Mouse (Mus musculus) liver, embryonic 14.5 days (tissue): ENCODE data around the gene Anxa5. TPM values are rescaled to one million over a fixed set of nuclear protein-coding genes. Genes with fewer than 3 reads are reported as not detected.

ENCODE experiments used
- ATAC-seq: fragments of 200-750 bp; cut with Nextera tagmentation; 2 replicates; pipeline ENCODE4 v1.8.0; 2017; ENCODE audit warnings: moderate number of reproducible peaks, mild to moderate bottlenecking, moderate library complexity; ENCODE audit not compliant: insufficient read depth
- DNase-seq, 3 experiments: peaks; one replicate each; pipeline ENCODE4 v3.0.0-alpha.2; 2012 to 2013; ENCODE audit warnings: low read depth in 3 of 3, low spot score in 3 of 3
- H3K27ac ChIP-seq: fragments of 300-500 bp; sonication (generic); 2 replicates; pipeline ENCODE4 v1.5.1; 2014; ENCODE audit warnings: moderate library complexity, mild to moderate bottlenecking, control low read depth, inconsistent platforms
- H3K27me3 ChIP-seq: fragments of 300-500 bp; sonication (generic); 2 replicates; pipeline ENCODE4 v1.6.1; 2014; ENCODE audit warnings: mild to moderate bottlenecking, low read length, moderate library complexity; ENCODE audit not compliant: control insufficient read depth, insufficient read depth
- H3K36me3 ChIP-seq: fragments of 300-500 bp; sonication (generic); replicated peaks from 2 replicates; pipeline ENCODE4 v1.6.1; 2014; ENCODE audit warnings: low read depth; ENCODE audit not compliant: control insufficient read depth, insufficient read depth
- H3K4me1 ChIP-seq, 2 experiments: fragments of 200-500 bp in 1 of 2; fragments of 300-500 bp in 1 of 2; sonication (generic) in 1 of 2; replicated peaks; 2 replicates each; pipeline ENCODE4 v1.6.1; 2012 to 2014; ENCODE audit warnings: antibody characterized with exemption in 1 of 2, inconsistent platforms in 1 of 2, low read length in 1 of 2; ENCODE audit not compliant: control insufficient read depth in 2 of 2, insufficient read depth in 2 of 2
- H3K4me2 ChIP-seq: fragments of 300-500 bp; sonication (generic); 2 replicates; pipeline ENCODE4 v1.6.1; 2014; ENCODE audit warnings: low read depth, mild to moderate bottlenecking, control low read depth, moderate library complexity
- H3K4me3 ChIP-seq, 2 experiments: fragments of 200-500 bp in 1 of 2; fragments of 300-500 bp in 1 of 2; sonication (generic) in 1 of 2; 2 replicates each; pipeline ENCODE4 v1.5.1; 2012 to 2014; ENCODE audit warnings: low read depth in 2 of 2, low read length in 2 of 2, mild to moderate bottlenecking in 2 of 2, control low read depth in 1 of 2, inconsistent platforms in 1 of 2, moderate library complexity in 1 of 2; ENCODE audit not compliant: insufficient read depth in 1 of 2
- H3K9ac ChIP-seq: fragments of 300-500 bp; sonication (generic); replicated peaks from 2 replicates; pipeline ENCODE4 v1.6.1; 2014; ENCODE audit warnings: mild to moderate bottlenecking, control low read depth, moderate library complexity
- H3K9me3 ChIP-seq: fragments of 300-500 bp; sonication (generic); 2 replicates; pipeline ENCODE4 v1.6.1; 2016; ENCODE audit warnings: low read length, mixed read lengths; ENCODE audit not compliant: control insufficient read depth
- CTCF ChIP-seq: IDR thresholded peaks from 2 replicates; pipeline ENCODE4 v1.5.1; 2016; ENCODE audit warnings: antibody characterized with exemption, low read depth, control low read depth
- EP300 ChIP-seq: IDR thresholded peaks from 2 replicates; pipeline ENCODE4 v1.6.1; 2016; ENCODE audit warnings: antibody characterized with exemption, low read depth
- WGBS: fragments of 180-500 bp; shearing (Covaris S2); extraction: QIAGEN DNeasy Blood & Tissue Kit; methylation state at CpG from one replicate; pipeline ENCODE4 v1.1.7; 2014; ENCODE audit not compliant: insufficient replicate concordance; 5-methylcytosine and 5-hydroxymethylcytosine counted together
- polyA plus RNA-seq, 2 experiments: library from polyadenylated mRNA; depleted of rRNA in 1 of 2; stranded (reverse) in 1 of 2; unstranded in 1 of 2; fragments of >200 nt; fragmentation: Nextera tagmentation in 1 of 2; extraction: Ambion mirVana in 1 of 2; gene quantifications; 2 replicates each; pipeline versions ENCODE4 v1.2.1 to v1.2.3; 2012 to 2014

Gene Anxa5
- polyA plus RNA-seq, 2 experiments, result 49.9 to 51.9 TPM

DNA sequence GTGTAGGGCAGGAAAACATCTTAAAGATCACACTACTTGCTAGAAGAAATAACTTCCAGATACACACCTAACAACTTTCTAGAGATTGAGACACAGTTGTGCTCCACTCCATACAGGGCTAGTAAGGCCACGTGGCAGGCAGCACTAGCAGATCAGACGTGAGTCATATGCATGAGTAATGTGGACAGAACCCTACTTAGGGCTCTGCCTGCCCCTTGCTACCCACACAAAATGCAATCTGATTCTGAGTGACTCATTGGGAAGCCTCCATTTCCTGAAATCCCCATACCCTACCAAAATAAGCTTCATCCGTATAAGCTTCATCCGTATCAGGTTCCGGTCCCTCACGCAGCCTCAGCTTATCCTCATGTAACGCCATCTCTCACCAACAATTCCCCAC lies 8.1 kb downstream of the Anxa5 start:
- H3K9me3 ChIP-seq, result no peaks in the 10 kb centered on the region
- H3K4me3 ChIP-seq, result no peak overlapping the region
- WGBS, result 66% methylated on average over 7 of the region's 7 CpGs
- DNase-seq (no peak), ATAC-seq (no peak)
- peaks cover 0 to 3% of the 10 kb centered on the region in 2 experiments; a peak in 1 of 4 replicates for H3K4me1 ChIP-seq
- H3K27me3 ChIP-seq, result no peaks in the 10 kb centered on the region
- no peaks in the 10 kb centered on the region for H3K36me3 ChIP-seq
- no peak for TF ChIP-seq EP300
- no peak for TF ChIP-seq CTCF
- no peak overlapping the region for H3K4me2 ChIP-seq
- no peak overlapping the region for H3K9ac ChIP-seq
- H3K27ac ChIP-seq, result no peak overlapping the region

DNA sequence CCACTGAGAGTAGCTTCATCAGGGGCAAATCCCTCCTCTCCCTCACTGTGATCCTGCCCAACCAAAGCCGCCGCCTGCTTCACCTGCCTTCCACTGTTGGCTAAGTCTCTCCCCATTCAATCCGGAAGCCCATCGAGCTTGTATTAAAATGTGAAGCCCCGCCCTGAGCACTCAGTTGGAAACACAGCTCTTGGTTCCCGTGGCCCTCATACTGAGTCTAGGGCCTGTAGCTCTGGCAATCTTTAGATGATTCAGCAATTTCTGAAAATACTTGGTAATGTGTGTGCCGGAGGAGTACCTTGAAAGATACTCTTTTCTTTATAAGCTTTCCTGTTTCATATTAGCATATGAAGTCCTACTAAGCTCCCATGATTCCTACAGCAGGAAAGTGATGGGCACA lies 10.2 kb downstream of the Anxa5 start:
- H3K36me3 ChIP-seq, result no peaks in the 10 kb centered on the region
- ATAC-seq (no peak), DNase-seq (no peak)
- H3K27ac ChIP-seq, result no peak overlapping the region
- no peak for TF ChIP-seq EP300
- TF ChIP-seq CTCF, result no peak
- peaks cover 0 to 3% of the 10 kb centered on the region in 2 experiments; a peak in 1 of 4 replicates for H3K4me1 ChIP-seq
- WGBS, result 46% methylated on average over 7 of the region's 7 CpGs
- no peak overlapping the region for H3K4me3 ChIP-seq
- no peak overlapping the region for H3K4me2 ChIP-seq
- H3K27me3 ChIP-seq, result no peaks in the 10 kb centered on the region
- no peak overlapping the region for H3K9ac ChIP-seq
- no peaks in the 10 kb centered on the region for H3K9me3 ChIP-seq

DNA sequence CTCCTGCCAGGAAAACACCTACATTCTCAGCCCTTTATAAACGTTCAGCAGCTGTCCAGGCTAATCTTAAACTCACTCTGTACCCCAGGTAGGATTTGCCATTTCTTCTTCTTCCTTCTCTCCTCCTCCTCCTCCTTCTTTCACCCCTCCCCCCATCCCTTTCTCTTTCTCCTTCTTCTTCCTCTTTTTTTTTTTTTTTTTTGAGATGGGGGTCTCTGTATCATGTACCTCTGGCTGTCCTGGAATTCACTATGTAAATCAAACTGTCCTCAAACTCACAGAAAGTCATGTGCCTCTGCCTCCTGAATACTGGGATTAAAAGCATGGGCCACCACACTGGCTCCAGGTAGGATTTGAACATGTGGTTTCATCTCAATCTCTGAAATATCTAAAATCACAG lies 13.3 kb downstream of the Anxa5 start:
- Histone ChIP-seq H3K27ac (no peak overlapping the region), H3K9me3 (no peaks in the 10 kb centered on the region), H3K4me1 (0 out of 4 replicates have a peak, but pooled peaks cover 0 to 2% of the 10 kb centered on the region in 2 experiments), H3K36me3 (no peaks in the 10 kb centered on the region; the same call in 1 of the 2 replicates), H3K4me3 (no peak overlapping the region), H3K9ac (no peak overlapping the region), H3K27me3 (no peaks in the 10 kb centered on the region), H3K4me2 (no peak overlapping the region)
- 23% methylated on average over 1 of the region's 1 CpGs for WGBS
- ATAC-seq (no peak), DNase-seq (no peak)
- no peak for TF ChIP-seq CTCF
- no peak for TF ChIP-seq EP300

- H3K4me2 ChIP-seq, result no peak overlapping the region
Measured at GRCm38 (mm10) chr3:36461819-36462218, 13.9 kb downstream of the Anxa5 start.

GRCm38 (mm10) chr3:36460717-36461116 lies 15.0 kb downstream of the Anxa5 start:
- DNase-seq (no peak), ATAC-seq (no peak)
- no peaks in the 10 kb centered on the region for H3K27me3 ChIP-seq
- 0 out of 4 replicates have a peak, but pooled peaks cover 0 to 2% of the 10 kb centered on the region in 2 experiments for H3K4me1 ChIP-seq
- 66% methylated on average over 7 of the region's 7 CpGs for whole genome bisulfite sequencing
- no peaks in the 10 kb centered on the region; the same call in 1 of the 2 replicates for H3K36me3 ChIP-seq
- no peak overlapping the region for H3K4me3 ChIP-seq
- no peaks in the 10 kb centered on the region for H3K9me3 ChIP-seq
- no peak overlapping the region for H3K9ac ChIP-seq
- H3K27ac ChIP-seq, result no peak overlapping the region
- H3K4me2 ChIP-seq, result no peak overlapping the region
- TF ChIP-seq CTCF, result no peak
- TF ChIP-seq EP300, result no peak

More at GRCm38 (mm10) chr3:36461819-36462218, 13.9 kb downstream of the Anxa5 start:
- no peaks in the 10 kb centered on the region; the same call in 1 of the 2 replicates for H3K36me3 ChIP-seq
- H3K4me3 ChIP-seq, result no peak overlapping the region
- H3K9ac ChIP-seq, result no peak overlapping the region
- ATAC-seq (no peak), DNase-seq (no peak)
- no peaks in the 10 kb centered on the region for H3K9me3 ChIP-seq
- TF ChIP-seq CTCF (no peak), EP300 (no peak)
- 0 out of 4 replicates have a peak, but pooled peaks cover 0 to 2% of the 10 kb centered on the region in 2 experiments for H3K4me1 ChIP-seq
- no peak overlapping the region for H3K27ac ChIP-seq
- WGBS, result 67% methylated on average over 5 of the region's 5 CpGs
- no peaks in the 10 kb centered on the region for H3K27me3 ChIP-seq
